Mouse (Mus musculus): Measurements from ENCODE around the gene Pax2.

Gene Pax2

DNA sequence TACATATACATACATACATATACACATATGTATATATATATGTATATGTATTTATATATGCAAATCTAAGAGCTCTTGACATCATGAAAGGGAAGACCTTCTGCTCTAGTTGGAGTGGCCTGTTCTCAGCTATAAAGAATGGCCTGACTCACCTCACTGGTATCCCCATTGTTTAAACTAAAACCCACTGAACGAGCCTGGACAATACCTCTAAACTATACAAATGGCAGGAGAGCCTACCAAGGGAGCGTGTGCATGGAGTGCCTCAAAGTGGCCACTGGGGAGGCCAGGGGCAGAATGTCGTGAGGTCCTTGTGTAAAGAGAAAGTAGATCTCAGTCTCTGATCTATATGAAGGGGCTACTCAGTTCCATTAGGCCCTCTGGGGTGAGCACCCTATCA is 26.1 kb downstream of the Pax2 start:
- DNase-seq (ENCODE audit: low spot score in 2 of 2): no peak

DNA sequence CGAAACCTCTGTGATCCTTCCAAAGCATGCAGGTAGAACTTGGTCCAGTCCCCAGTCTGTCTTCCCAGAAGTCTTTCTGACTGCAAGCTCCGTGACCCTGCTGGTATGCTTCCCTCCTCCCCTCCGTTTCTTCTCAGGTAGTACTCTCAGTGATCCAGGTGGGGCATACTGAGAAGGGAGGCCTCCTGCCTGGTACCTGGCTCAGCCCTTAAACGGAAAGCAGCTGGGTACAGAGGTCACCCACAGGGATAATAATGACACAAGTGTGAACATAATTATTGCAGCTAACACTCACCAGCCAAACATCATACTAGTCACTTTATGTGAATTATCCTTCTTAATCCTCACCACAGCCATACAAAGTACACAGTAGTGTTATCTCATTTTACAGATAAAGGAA is 28.5 kb downstream of the Pax2 start:
- no peak for DNase-seq (ENCODE audit: low spot score in 2 of 2)

DNA sequence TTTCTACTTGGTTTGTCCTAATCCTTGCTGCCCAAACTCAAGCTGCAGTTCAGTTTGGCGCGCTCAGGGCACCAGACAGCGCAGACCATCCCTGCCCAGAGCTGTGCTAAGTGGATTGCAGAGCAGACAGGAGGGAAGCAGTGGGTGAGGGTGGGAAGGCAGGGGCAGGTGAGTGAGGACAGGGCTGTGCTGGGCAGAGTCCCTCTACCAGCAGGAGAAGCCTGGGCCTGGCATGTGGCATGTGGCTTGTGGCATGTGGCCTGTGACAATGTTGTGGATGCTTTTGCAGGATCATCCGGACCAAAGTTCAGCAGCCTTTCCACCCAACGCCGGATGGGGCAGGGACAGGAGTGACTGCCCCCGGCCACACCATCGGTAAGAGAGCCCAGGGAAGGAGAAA is 32.6 kb downstream of the Pax2 start:
- DNase-seq (ENCODE audit: low spot score in 2 of 2): no peak

DNA sequence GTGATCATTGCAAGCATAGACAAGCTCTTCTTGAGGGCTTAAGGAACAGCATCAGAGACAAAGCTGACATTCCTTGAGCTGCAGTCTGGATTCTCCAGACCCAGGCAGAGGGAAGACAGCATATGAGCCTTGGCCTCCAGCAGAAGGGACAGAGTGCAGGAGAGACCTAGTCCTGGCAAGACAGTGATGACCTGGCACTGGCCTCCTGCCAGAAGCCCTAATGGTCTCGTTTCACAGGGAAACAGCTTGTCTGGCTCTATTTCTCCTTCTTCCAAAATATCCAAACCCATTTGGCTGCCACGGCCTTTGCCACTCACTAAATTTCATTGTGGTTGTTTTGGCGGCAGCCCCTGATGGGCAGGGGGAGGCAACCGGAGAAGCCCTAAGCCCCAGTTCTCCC is 36.1 kb downstream of the Pax2 start:
- DNase-seq (ENCODE audit: low spot score in 2 of 2): no peak

DNA sequence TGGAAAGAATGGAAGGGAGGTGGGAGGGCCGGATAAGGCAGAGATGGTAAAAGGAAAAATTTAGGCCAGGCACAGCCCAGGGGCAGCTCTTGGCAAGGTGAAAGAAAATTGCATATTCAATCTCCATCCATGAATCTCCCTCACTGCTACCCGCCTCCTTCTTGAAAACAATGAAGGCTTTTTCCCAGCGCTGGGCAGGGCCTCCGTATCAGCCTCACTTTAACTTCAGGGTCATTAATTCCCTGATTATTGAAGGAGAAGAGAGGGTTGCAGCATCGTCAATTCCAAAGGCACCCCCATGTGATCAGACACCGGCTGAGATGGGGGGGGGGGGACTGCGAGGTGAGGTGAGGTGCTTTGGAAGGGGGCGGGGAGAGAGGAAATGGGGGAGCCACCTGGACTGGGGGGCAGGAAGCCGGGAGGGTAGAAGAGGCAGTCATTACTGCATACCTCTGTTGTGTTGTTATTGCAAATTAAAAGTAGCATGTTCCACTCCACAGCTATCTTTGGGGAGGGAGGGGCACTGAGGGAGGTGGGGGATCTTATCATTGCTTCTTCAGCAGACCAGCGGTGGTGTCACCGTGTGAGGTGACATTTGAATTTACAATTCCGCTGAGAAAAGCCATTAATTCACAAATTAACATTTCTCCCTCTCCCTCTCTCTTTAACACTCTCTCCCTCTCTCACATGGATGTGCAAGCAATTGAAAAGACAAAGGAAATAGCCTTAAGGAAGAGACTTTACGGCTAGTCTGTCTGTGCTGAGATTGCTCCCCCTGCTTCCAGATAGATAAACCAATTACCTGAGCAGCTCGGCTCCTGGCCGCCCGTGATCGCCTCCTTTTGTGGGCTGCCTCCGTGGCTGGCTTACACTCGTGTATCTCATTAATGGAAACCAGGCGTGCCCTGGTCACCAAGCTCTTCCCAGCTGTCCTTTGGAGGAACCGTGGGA is 41.5 kb downstream of the Pax2 start:
- DNase-seq (ENCODE audit: low spot score in 2 of 2): no peak

DNA sequence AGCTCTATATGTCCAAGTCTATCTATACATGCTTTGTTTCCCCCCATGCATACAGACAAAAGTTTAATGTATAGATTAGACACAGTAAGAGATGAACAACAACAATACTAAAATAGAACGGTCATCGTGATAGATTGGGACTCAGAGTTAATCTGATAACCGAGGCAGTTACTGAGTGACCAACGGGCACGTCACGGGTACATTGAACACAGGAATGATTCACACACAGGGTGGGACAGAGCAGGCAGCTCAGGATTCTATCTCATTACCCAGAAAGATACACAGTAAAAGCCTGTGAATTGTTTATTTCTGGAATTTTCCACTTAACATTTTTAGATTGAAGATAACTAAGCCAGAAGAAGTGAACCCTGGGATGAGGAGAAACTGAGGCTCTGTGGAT is 42.9 kb downstream of the Pax2 start:
- no peak for DNase-seq (ENCODE audit: low spot score in 2 of 2)

DNA sequence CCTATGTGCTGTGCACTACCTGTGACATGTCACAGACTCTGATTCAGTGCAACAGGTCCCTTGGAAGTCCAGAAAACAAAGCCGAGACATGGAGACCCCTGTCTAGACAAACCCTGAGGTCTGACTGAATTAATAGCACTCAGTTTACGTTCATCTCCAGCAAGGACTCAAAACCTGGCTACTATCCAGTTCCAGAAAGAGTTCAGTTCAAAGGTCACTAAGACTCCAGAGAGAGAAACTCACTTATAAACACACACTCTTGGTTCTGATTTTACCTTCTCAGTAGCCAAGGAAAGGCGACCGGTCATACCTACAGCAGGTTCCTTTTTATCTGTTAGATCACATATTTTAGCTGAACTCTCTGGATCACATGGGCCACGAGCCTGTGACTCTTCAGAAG is 43.3 kb downstream of the Pax2 start:
- DNase-seq (ENCODE audit: low spot score in 2 of 2): no peak

DNA sequence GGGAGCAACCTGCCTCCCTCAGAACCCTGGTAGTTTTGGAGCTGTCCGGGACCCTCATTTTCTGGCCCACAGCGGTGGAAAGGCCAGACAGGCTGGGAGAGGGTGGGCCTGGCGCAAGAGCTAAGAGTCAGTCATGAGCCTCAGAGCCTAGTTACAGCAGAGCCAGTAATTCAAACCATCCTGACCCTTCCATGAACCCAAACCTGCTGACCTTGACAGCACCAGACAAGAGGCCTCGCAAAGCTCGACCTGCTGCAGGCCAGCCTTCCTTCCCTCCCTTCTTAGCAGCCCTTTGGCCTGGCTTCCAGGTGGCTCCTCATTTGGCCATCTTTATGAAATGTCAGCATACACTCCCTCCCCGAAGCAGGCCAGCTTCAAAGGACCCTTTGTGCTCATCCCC is 44.5 kb downstream of the Pax2 start:
- DNase-seq (ENCODE audit: low spot score in 2 of 2): no peak

DNA sequence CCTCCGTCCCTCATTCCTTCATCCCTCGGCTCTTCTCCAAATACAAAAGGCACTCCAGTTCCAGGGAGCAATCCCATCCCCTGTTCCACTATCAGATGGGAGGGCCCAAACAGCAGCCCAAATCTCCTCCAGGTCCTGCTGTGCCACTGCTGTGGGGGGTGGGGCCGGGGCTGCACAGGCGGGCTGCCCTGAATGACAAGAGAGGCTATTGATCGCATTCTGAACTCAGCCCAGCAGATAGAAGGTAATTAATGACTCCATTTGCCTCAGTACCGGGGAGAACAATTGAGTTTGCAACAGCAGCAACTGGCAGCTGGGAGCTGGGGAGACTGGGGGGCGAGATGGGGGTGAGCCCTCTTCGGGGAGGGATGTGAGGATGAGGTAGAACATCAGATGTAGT is 52.9 kb downstream of the Pax2 start:
- DNase-seq (ENCODE audit: low spot score in 2 of 2): no peak

DNA sequence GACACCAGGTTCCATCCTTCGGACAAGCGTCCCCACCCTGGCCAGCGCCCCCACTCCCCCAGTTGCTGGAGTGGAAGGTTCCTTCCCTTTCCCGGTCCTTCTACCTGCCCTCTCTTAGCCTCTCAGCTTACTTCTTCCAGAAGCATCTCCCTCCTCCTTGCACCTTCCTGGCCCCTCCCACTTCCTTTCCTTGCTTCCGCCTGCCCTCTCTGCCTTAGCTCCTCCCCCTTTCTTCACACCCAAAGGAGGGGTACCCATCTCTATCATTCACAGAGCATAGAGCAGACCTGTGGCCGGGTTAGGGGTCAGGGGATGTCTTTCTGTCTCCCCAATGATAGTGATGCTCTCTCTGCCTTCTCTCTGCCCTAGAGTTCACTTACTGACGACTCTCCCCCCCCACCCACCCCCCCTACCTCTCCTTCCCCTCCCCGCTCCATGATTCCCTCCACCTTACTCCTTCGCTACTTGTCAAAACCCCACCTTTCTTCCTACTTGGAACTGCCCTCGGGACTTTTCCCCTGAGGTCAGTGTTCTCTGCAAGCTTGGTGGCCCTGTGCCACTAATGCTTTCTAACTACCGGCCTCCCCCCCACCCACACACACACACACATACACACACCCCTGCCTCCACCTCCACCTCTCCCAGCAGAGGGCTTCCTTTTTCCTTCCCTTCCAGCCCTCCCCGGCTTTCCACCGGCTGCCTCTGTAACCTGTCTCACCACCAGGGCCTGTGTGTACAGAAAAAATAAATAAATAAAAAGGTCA is 57.0 kb downstream of the Pax2 start:
- no peak for DNase-seq (ENCODE audit: low spot score in 2 of 2)

DNA sequence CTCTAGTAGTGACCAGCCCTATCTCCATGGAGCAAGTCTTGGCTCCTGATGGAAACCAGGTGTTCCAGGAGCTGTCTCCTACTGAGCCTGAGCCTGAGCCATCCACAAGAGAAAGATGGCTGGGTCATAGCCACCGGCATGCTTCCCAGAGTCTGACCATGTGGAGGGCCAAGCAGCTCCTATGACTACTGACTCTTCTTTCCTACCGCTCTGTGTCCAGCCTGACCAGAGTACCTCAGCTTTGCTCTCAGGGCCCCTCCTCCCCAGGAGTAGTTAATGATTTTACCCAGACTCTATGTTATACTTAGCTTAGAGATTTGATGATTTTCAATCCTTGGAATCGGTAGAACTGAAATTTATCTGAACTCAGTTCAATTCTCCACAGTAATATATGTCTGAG is 59.3 kb downstream of the Pax2 start:
- DNase-seq (ENCODE audit: low spot score in 2 of 2): no peak

DNA sequence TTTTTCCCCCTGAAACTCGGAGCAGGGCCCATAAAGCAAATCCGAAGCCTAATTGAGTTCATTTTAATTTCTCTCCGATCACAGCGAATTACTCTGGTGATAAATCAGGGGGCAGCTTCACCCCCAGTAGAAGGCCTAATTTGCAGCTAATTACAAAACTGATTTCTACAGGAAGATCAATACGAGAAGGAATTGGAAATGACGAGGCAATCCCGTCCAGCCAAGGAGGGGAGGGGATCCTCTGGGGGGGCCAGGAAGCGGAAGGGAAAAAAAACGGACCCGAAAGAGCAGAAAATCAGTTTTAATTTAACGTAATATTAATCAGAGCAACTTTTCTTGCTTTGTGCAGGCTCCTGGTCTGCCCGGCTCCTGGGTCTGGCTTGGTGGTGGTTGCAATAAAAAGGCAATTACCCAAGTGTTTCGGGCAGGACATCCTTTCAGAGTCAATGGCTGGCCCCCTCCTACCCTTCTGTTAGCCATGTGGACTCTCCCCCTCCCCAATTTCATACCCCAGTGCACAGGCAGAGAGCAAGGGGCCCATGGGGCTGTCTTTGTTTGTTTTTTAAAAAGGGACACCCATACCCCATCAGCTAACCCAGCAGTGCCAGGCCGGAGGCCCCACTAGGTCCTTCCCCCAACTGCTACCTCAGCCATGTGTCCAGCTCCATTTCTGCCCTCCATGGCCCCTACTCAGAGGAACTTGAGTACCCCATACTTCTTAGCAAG is 61.7 kb downstream of the Pax2 start:
- DNase-seq (ENCODE audit: low spot score in 2 of 2): no peak

DNA sequence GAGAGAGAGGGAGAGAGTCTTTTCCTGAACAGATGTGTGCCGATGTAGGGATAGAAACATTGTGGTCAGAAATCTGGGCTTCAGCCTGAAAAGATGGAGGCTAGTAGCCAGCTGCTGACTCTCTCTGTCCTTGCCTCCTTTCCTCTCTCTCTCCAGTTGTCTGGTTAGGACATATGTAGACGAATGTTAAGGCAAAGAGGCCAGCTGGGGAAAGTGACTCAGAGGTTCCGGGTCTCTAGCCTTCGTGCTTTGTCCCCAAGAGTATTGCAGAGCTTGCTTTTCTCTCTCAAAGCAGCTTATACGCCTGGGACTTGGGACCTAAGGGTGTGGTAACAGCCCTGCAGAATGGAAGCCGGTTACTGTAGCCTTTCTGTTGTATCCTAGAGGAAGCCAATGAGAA is 62.8 kb downstream of the Pax2 start:
- DNase-seq (ENCODE audit: low spot score in 2 of 2): no peak

DNA sequence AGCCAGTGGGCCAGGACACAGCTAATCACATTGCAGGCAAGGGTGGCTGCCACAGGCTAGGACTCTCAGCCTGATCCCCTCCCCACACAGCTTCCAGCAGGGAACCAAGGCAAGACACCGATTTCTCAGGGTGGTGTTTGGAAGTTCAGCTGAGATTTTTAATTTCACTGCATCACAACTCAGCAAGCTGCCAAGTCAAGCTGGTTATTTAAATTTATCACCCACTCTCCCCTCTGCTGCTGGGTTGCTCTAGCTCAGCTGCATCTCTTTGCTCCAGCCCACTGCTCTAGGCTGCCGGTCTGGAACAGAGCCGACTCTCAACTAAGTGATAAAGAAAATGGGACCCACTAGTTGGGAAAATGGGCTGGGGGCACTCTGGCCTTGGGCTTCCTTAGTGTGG is 65.7 kb downstream of the Pax2 start:
- DNase-seq (ENCODE audit: low spot score in 2 of 2): peak; percentile 37 to 55

DNA sequence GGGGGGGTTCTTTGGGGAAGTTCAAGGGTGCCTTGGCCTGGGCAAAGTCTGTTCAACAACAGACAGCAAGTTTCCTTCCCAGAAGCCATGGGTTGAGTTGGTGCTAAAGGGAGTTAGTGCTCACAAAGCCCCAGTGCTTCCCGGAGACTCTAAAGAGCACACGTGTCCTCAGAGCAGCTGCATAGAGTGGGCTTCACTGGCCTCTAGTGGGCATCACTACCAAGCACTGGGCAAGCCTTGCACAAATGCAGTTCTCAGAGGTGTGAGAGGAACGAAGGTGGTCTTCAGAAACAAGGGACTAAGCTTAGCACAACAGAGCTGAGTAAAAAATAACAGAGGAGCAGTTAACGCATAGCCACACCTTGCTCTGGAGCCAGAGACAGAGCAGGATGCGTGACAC is 66.5 kb downstream of the Pax2 start:
- DNase-seq (ENCODE audit: low spot score in 2 of 2): no peak

DNA sequence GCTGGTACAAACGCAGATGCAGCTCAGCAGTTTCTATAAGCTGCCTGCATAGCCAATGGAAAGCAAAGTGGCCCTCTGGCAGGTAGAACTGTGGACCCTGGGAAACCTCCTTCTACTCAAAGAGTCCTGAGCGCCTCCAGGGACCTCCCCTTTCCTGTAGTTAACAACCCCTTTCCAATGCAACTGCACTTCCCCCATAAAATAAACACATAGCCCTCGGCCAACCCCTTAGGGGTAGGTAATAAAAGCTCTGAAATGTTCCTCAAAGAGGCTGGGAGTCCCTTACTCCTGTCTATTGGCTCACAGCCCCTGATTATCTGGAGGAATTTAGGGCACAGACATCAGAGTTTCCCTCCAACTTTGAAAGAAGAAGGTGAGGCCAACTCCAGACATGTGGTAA is 67.8 kb downstream of the Pax2 start:
- no peak for DNase-seq (ENCODE audit: low spot score in 2 of 2)

DNA sequence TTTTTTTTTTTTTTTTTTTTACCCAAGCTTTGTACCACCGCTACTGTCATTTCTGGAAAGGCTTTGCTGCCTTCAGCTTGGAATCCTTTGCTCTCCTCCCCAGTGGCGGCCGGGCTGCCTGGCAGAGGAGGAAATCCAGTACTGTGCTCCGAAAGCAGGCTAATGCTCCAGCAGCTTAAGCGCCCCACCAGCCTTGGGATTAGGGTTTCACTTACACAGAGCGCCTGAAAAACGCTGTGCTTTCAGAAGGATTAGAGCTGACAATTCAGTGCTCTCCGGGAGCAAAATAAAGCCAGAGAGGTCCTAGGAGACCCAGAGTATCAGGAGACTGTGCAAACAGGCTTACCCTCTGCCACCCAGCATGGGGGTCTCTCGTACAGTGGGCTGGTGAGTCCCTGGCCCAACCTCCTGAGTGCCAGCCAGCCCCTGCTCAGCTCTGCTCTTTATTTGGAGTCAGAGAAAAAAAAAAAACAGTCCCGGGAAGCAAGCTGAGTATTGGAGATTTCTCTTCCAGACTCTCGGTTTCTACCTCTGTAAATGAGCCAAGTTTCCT is 69.4 kb downstream of the Pax2 start:
- DNase-seq (ENCODE audit: low spot score in 2 of 2): no peak

DNA sequence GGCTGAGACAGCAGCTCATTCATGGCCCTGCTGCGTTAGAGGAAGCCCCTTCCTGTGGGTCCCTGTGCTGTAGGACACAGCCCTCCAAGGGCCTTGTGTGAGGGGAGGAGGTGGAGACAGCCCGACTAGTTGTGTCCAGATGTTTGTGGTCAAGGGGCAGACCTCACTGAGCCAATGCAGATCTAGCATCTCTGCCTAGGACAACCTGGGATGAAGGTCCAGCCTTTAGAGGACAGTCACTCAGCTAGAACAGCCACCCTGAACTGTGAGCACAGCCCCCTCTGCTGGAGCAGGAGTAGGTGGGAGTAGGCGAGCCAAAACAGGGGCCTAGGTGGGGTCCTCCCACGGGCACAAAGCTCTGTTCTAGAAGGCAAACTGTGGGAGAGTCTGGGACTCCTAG is 70.0 kb downstream of the Pax2 start:
- no peak for DNase-seq (ENCODE audit: low spot score in 2 of 2)

DNA sequence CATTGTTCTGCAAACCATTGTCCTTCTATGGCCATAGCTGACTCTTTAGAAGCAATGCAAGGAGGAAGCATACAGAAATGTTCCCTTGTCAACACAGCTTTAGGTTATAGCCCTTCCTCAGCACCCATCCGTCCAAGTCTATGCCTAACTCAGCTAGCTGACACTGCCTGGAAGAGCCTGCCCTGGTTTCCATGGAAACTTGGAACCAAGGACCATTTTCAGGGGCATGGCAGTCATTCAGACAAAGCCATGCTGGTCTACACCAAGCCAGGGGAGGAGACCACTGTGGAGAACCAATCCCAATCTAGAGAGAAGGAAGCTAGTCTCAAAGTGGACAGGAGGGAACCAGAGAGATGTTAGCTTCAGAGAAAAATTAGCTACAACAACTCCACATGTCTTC is 77.5 kb downstream of the Pax2 start:
- DNase-seq (ENCODE audit: low spot score in 2 of 2): no peak

DNA sequence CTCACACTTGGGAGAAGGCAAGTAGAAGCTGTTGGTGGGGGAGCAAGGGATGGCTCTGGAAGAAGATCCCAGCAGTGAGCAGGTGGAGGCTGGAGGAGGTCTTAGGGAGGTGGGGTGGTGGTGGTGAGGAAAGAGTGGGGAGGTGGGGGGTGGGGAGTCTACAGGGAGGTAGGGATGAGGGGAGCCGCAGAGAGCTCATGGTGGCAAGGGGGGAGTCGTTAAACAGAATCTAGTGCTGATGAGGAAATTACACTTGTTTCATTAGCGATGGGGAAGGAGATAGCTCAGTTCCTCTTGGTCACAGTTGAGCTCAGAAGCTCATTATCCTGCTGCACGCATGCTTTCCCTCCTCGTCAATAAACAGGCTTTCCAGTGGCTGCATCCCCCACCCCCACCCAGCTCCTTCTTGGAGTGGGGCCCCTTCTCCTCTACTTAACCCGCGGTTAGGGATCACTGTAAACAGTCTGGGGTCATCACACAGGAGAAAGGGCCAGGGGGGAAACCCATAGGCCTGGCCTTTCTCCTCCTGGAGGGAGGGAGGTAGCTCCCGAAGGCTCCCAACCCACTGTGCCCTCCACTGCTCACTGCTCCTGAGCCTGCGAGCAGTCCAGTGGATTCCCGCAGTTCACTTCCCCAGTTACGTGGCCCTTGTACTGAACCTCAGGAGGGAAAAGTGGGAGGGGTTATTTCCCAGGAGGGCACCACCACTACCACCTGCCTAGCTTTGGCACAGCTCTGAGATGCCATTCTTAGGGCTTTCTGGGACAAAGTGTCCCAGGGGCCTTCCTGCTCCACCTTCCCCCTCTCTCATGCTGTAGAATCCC is 78.6 kb downstream of the Pax2 start:
- no peak for DNase-seq (ENCODE audit: low spot score in 2 of 2)
